ENCODE assay signal across 11 mouse cellular contexts in genomic region chr4:106981385-106982103, GRCm38 (mm10).
A peak's percentile ranks its signal among the peaks of the same experiment; 100 is the strongest.
DNase-seq lines count a peak whose midpoint lies in the region; ATAC-seq and TF ChIP-seq lines count a peak whose summit lies in the region.
"Had no signal": no experiment of that assay in that cellular context is flagged by ENCODE, and none has a peak within 500 bp of the region (broad histone marks: within the 10 kb centered on the region; RNA-seq: fewer than 3 reads in every experiment).

No protein-coding gene starts in this region.

- no peak for ATAC-seq in kidney, embryonic 15.5 days (replicated peaks; ENCODE audit: low FRiP score)
- peak; percentile 32; the same call in 1 of the 2 replicates for ATAC-seq in G1E (ENCODE audit: extremely low read depth, insufficient number of reproducible peaks, low FRiP score, poor library complexity, severe bottlenecking)
- peak; percentile 62 for ATAC-seq in intestine, embryonic 15.5 days
- ATAC-seq in monocyte, adult 5-6 weeks (replicated peaks; ENCODE audit: insufficient number of reproducible peaks, low FRiP score, low TSS enrichment, poor library complexity, severe bottlenecking) = peak; percentile 60
- ATAC-seq: midbrain, embryonic 15.5 days had no signal

- DNase-seq in kidney, postnatal 4 days = no peak
- peak; percentile 38 for DNase-seq in G1E (ENCODE audit: low spot score)
- no peak for DNase-seq in neural tube, embryonic 10.5 days (ENCODE audit: extremely low spot score, low spot score)
- no peak for DNase-seq in adrenal gland, adult 18-20 months (ENCODE audit: low spot score in 2 of 2)
- no peak for DNase-seq in urinary bladder, postnatal 36 days (ENCODE audit: low spot score in 2 of 2)
- DNase-seq: cerebellum, postnatal 10 days; heart, postnatal 4 days had no signal

- no peaks in the 10 kb centered on the region for H3K9me3 ChIP-seq in kidney, embryonic 15.5 days (replicated peaks)
- no peaks in the 10 kb centered on the region for H3K9me3 ChIP-seq in G1E (replicated peaks)
- H3K9me3 ChIP-seq in intestine, embryonic 15.5 days = no peaks in the 10 kb centered on the region
- H3K9me3 ChIP-seq: midbrain, embryonic 15.5 days had no signal

- H3K36me3 ChIP-seq in kidney, embryonic 15.5 days = no peaks in the 10 kb centered on the region
- H3K36me3 ChIP-seq in G1E (replicated peaks) = peaks cover 95% of the 10 kb centered on the region
- H3K36me3 ChIP-seq in intestine, embryonic 15.5 days = no peaks in the 10 kb centered on the region
- H3K36me3 ChIP-seq: midbrain, embryonic 15.5 days had no signal

- no peak overlapping the region for H3K9ac ChIP-seq in kidney, embryonic 15.5 days
- H3K9ac ChIP-seq in intestine, embryonic 15.5 days = no peak overlapping the region
- H3K9ac ChIP-seq: midbrain, embryonic 15.5 days had no signal

- no peaks in the 10 kb centered on the region for H3K27me3 ChIP-seq in kidney, embryonic 15.5 days
- no peaks in the 10 kb centered on the region for H3K27me3 ChIP-seq in G1E (ENCODE audit: insufficient read depth, low read length)
- no peaks in the 10 kb centered on the region for H3K27me3 ChIP-seq in intestine, embryonic 15.5 days (replicated peaks)
- H3K27me3 ChIP-seq: midbrain, embryonic 15.5 days had no signal

- H3K4me2 ChIP-seq in kidney, embryonic 15.5 days = no peak overlapping the region
- 0 out of 2 replicates have a peak overlapping the region, but pooled peaks have one; percentile 23 for H3K4me2 ChIP-seq in intestine, embryonic 15.5 days (replicated peaks)
- H3K4me2 ChIP-seq: midbrain, embryonic 15.5 days had no signal

- peak overlapping the region; percentile 76 for H3K27ac ChIP-seq in kidney, embryonic 15.5 days
- H3K27ac ChIP-seq in intestine, embryonic 15.5 days = peak overlapping the region; percentile 86
- H3K27ac ChIP-seq: midbrain, embryonic 15.5 days had no signal

- no peak overlapping the region for H3K4me3 ChIP-seq in kidney, embryonic 15.5 days (replicated peaks)
- H3K4me3 ChIP-seq in G1E (ENCODE audit: low read depth, low read length) = no peak overlapping the region; the same call in 1 of the 2 replicates
- no peak overlapping the region for H3K4me3 ChIP-seq in intestine, embryonic 15.5 days (replicated peaks)
- H3K4me3 ChIP-seq: midbrain, embryonic 15.5 days had no signal

- no peak for TF ChIP-seq CTCF in G1E (IDR thresholded peaks at IDR 0.05; ENCODE audit: low read depth, low read length)

- 62% methylated on average over 7 of the region's 7 CpGs for WGBS in kidney, embryonic 15.5 days
- 52% methylated on average over 7 of the region's 7 CpGs for WGBS in intestine, embryonic 15.5 days

- peaks cover 95% of the 10 kb centered on the region for H3K4me1 ChIP-seq in kidney, embryonic 15.5 days
- peaks cover 95% of the 10 kb centered on the region for H3K4me1 ChIP-seq in G1E (ENCODE audit: insufficient read depth, low read depth, low read length)
- peaks cover 72% of the 10 kb centered on the region for H3K4me1 ChIP-seq in intestine, embryonic 15.5 days (replicated peaks)
